Mouse (Mus musculus) layer of hippocampus, postnatal 14 days (tissue): ENCODE data around the gene Uvrag. TPM values are rescaled to one million over a fixed set of nuclear protein-coding genes. Genes with fewer than 3 reads are reported as not detected.

Source experiments
- total RNA-seq, 2 experiments: library from RNA; stranded (reverse); gene quantifications; 2 replicates each; pipeline ENCODE4 v1.2.3; 2021

The Uvrag gene
- total RNA-seq, 2 experiments from 2014 or later = 44.6 to 45.8 TPM

Other genes starting within 250 kb of the Uvrag start
- 10 to 100 TPM; 94.7 to 96.3 TPM for gene Dgat2, start 41.6 kb upstream of the Uvrag start, total RNA-seq
- not detected for gene Mogat2, start 97.5 kb upstream of the Uvrag start, total RNA-seq
- 100 to 1,000 TPM; 125 to 131 TPM for gene Map6, start 126.3 kb upstream of the Uvrag start, total RNA-seq
- 10 to 100 TPM; 41.9 to 58.7 TPM for gene Serpinh1, start 212.1 kb upstream of the Uvrag start, total RNA-seq
- gene Gdpd5, start 240.3 kb upstream of the Uvrag start, total RNA-seq = 10 to 100 TPM; 30.0 to 31.6 TPM